Comparison of ENCODE assay signal across 9 mouse cellular contexts in genomic region chr14:12575105-12575504, GRCm38 (mm10).
A peak's percentile ranks its signal among the peaks of the same experiment; 100 is the strongest.
DNase-seq lines count a peak whose midpoint lies in the region; ATAC-seq and TF ChIP-seq lines count a peak whose summit lies in the region.
"Had no signal": no experiment of that assay in that cellular context is flagged by ENCODE, and none has a peak within 500 bp of the region (broad histone marks: within the 10 kb centered on the region; RNA-seq: fewer than 3 reads in every experiment).

No protein-coding gene starts in this region.

- H3K36me3 ChIP-seq in hindbrain, embryonic 13.5 days = no peaks in the 10 kb centered on the region
- no peaks in the 10 kb centered on the region for H3K36me3 ChIP-seq in limb, embryonic 14.5 days (ENCODE audit: control insufficient read depth, insufficient read depth, low read length)
- H3K36me3 ChIP-seq: embryonic facial prominence, embryonic 15.5 days had no signal

- H3K27ac ChIP-seq in hindbrain, embryonic 13.5 days = peak overlapping the region; percentile 60; the same call in 1 of the 2 replicates
- no peak overlapping the region for H3K27ac ChIP-seq in limb, embryonic 14.5 days (replicated peaks; ENCODE audit: low read depth, low read length)
- H3K27ac ChIP-seq: embryonic facial prominence, embryonic 15.5 days had no signal

- DNase-seq in layer of hippocampus, adult 11-12 months (ENCODE audit: low spot score) = peak; percentile 71
- DNase-seq in layer of hippocampus, postnatal 36 days = no peak
- DNase-seq in Patski (ENCODE audit: low read depth, low spot score) = peak; percentile 1
- peak; percentile 34 to 63 for DNase-seq in cerebellum, postnatal 36 days
- peak; percentile 88 for DNase-seq in limb, embryonic 14.5 days (ENCODE audit: low spot score)
- peak; percentile 53 for DNase-seq in right cerebral cortex, postnatal 4 days

- no peak overlapping the region for H3K9ac ChIP-seq in hindbrain, embryonic 13.5 days
- H3K9ac ChIP-seq in limb, embryonic 14.5 days (ENCODE audit: low read depth, low read length, severe bottlenecking) = no peak overlapping the region
- H3K9ac ChIP-seq: embryonic facial prominence, embryonic 15.5 days had no signal

- peak; percentile 77 for TF ChIP-seq CTCF in Patski (IDR thresholded peaks at IDR 0.05)

- H3K4me3 ChIP-seq in hindbrain, embryonic 13.5 days = no peak overlapping the region
- no peak overlapping the region for H3K4me3 ChIP-seq in limb, embryonic 14.5 days (replicated peaks; ENCODE audit: low read length)
- H3K4me3 ChIP-seq: embryonic facial prominence, embryonic 15.5 days had no signal

- no peak for ATAC-seq in Patski
- ATAC-seq in hindbrain, embryonic 13.5 days (ENCODE audit: low FRiP score) = 0 out of 2 replicates have a peak, but pooled peaks have one; percentile 50
- no peak for ATAC-seq in limb, embryonic 14.5 days (ENCODE audit: low FRiP score, low read depth)
- ATAC-seq in activated CD4-positive, CD25-positive, alpha-beta regulatory T cell, adult 4 months = no peak

- no peak for TF ChIP-seq POLR2A in limb, embryonic 14.5 days (IDR thresholded peaks at IDR 0.05; ENCODE audit: borderline replicate concordance, extremely low read depth, insufficient read depth, insufficient read length)

- no peaks in the 10 kb centered on the region for H3K27me3 ChIP-seq in Patski
- no peaks in the 10 kb centered on the region for H3K27me3 ChIP-seq in hindbrain, embryonic 13.5 days
- no peaks in the 10 kb centered on the region for H3K27me3 ChIP-seq in limb, embryonic 14.5 days (ENCODE audit: control insufficient read depth, insufficient read depth, low read length)
- H3K27me3 ChIP-seq: embryonic facial prominence, embryonic 15.5 days had no signal

- CTCF ChIA-PET in Patski (lab: Charles Lee) = interaction anchor here (1.6 to 2.6 kb wide), 4 partner anchors 14 to 663 kb away, joined by 7 to 14 read pairs (median 8); no protein-coding TSS in a partner anchor

- no peak overlapping the region for H3K4me2 ChIP-seq in hindbrain, embryonic 13.5 days
- H3K4me2 ChIP-seq in limb, embryonic 14.5 days (replicated peaks; ENCODE audit: low read depth, low read length, severe bottlenecking) = no peak overlapping the region
- H3K4me2 ChIP-seq: embryonic facial prominence, embryonic 15.5 days had no signal

- 17% methylated on average over 3 of the region's 3 CpGs for WGBS in hindbrain, embryonic 13.5 days
- WGBS in limb, embryonic 14.5 days = 22% methylated on average over 3 of the region's 3 CpGs

- H3K9me3 ChIP-seq in hindbrain, embryonic 13.5 days = no peaks in the 10 kb centered on the region
- no peaks in the 10 kb centered on the region for H3K9me3 ChIP-seq in limb, embryonic 14.5 days (ENCODE audit: control insufficient read depth, low read length)
- H3K9me3 ChIP-seq: embryonic facial prominence, embryonic 15.5 days had no signal

- POLR2A ChIA-PET in Patski (lab: Charles Lee) = no interaction called here

- peaks cover 9% of the 10 kb centered on the region for H3K4me1 ChIP-seq in hindbrain, embryonic 13.5 days (replicated peaks)
- no peaks in the 10 kb centered on the region for H3K4me1 ChIP-seq in limb, embryonic 14.5 days (ENCODE audit: control insufficient read depth, insufficient read depth, low read length)
- H3K4me1 ChIP-seq: embryonic facial prominence, embryonic 15.5 days had no signal

- in situ Hi-C loops in Patski (cut with MboI; ENCODE audit: low pct_unique_long_range_greater_than_20kb) = loop anchor here (10.0 kb wide), 1 partner anchor 1340 kb away; the partner anchor contains the start of gene Gm281

Comparison
In these comparisons a context has a peak if more than half of its experiments do, and no peak if none do; other contexts are left out.
1. DNase-seq: peak in layer of hippocampus, adult 11-12 months (single experiment), Patski (single experiment), cerebellum, postnatal 36 days (2 of 2), limb, embryonic 14.5 days (single experiment) and right cerebral cortex, postnatal 4 days (single experiment); none in layer of hippocampus, postnatal 36 days (0 of 2).